Mouse (Mus musculus): ENCODE results near the gene Mindy4.

Mindy4 gene

DNA sequence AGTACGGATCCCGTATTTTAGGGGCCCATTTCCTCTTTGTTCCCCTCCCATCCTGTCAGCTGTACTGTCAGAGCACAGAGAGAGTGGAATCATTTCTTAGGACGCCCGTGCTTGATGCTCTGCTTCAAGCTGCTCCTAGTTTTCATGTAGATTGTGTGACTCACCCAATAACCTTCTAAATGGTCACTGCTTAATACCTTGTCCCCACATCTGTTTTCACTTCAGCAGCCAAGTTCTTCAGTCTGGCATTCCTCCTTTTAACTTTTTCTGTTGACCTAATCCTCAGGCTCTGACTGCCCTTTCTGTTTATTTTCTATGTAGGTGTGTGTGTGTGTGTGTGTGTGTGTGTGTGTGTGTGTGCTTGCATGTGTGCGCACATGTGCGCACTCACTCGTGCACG lies 4.6 kb downstream of the Mindy4 start:
- DNase-seq (ENCODE audit: low spot score): no peak

DNA sequence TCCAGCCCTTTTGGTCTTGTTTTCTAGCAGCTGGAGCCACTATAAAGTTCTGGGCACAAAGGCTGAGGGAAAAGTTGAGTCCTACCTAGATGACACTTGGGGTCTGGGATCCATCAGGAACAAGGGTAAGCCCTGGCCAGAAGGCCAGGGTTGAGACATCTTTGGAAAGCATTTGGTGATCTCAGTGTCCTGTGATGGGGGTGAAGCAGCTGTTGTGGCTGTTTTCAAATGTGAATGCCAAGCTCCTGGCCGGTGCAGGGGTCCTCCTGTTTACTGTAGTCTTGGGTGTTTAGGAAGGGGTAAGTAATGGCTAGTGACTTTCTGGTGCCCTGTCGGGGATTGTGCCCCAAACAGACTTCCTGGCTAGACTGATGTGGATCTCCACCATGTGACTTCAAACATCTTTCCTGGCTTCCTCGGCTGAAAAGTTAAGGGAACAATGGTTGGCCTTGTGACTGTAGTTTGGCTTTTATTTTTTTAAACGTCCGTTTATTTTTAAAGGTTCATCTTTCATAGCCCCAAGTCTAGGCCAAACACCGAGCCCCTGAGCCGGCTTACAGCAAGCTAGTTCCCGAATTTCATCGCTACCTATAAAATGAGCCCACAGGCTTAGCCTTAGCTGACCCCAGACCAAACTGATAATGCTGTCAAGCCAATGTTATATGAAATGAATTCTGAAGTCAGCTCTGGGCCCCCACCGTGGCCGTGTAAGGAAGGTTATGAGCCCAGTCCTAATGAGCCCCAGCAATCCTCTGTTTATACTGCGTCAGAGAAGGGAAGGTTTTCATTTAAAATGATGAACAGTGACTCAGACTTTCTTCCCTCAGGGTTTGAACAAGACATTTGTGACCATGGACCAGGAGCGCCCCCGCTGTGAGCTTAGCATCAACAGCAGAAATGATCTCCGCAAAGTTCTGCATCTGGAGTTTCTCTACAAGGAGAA lies 7.5 kb downstream of the Mindy4 start:
- peak; percentile 51 for DNase-seq (ENCODE audit: low spot score)

DNA sequence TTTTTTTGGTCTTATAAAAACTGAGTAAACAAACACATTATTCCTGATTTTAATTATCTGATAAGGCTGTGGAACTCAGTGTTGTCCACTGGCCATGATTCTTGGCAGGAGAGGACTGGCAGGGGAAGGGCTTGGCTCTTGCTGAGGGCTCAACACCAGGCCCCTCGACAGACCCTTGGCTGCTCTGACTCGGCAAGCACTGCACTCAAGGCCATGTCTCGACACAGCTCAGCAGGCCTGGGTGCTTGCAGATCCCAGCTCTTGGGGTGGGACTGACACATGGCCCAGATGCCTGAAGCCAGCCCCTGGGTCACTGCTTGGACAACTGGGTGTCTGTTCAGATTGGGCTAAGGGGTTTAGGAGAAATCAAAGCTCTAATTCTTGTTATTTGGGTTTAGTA lies 11.4 kb downstream of the Mindy4 start:
- DNase-seq (ENCODE audit: low spot score): peak; percentile 54

DNA sequence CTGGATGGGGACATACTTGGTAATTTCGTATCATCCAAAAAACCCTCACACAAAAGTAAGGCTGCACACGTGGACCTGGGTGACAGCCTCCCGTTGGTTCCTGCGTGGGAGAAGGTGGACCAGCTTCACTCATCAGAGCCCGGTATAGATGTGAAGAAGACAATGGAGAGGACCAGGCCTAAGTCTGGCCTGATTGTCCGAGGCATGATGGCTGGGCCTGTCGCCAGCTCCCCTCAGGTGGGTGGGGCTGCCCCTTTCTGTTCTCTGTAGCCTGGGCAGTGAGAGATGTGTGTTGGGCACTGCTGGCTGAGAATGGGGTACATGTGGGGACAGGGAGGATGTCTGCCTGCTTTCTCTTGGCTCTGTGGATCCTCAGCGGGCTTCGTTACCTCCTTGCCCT lies 15.0 kb downstream of the Mindy4 start:
- DNase-seq (ENCODE audit: low spot score): no peak

DNA sequence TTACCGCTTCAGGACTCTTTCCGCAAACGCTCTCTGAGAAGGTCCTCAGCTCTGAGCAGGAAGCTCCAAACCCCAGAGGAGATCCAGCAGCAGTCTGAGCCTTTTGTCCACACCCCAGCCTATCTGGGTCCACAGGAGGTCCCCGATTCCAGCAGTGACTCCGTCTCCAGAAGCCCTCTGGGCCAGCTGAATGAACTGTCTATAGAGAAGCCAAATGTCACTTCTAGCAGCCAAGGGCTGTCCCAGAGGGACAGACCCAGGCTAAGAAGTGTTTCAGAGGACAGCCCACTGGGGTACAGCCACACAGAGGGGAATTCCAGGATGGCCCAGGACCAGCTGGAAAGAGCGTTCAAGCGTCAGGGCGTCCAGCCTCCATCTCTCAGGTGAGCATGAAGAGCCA lies 20.8 kb downstream of the Mindy4 start:
- no peak for DNase-seq (ENCODE audit: low spot score)

DNA sequence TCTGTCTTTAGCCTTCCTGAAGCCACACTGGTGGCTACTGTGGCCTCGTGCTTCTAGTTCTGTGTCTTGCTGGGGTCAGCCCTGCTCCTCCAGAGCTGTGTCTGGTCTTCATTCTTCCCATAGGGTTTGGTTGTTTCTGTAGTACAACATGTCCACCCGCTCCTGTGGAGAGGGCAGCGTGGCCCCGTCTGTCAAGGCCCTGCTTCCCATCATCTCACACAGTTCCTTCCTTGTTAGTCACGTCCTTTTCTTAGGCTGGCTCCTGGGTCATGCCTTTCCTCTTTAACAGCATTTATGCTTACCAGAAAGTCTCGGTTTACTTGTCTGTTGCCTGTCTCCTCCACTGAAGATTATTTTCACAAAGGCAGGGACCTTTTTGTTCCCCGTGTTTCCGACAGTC lies 26.9 kb downstream of the Mindy4 start:
- DNase-seq (ENCODE audit: low spot score): no peak

DNA sequence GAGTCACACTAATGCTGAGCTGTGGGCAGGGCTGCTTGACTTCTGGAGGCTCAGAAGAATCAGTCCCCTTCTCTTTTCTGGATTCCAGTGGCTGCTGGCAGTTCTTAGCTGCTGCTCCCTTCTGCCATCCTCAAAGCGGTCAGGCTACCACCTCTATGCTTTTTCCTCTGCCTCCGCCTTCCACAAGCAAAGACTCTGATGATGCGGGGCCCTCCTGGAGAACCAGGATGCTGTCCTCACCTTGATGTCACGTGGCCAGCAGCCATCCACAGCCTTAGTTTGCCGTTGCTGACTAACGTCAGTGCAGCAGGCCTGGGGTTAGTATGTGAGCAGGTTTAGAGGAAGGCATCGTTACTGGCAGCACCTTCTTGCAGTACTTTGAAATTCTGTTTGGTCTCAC lies 28.9 kb downstream of the Mindy4 start:
- no peak for DNase-seq (ENCODE audit: low spot score)

DNA sequence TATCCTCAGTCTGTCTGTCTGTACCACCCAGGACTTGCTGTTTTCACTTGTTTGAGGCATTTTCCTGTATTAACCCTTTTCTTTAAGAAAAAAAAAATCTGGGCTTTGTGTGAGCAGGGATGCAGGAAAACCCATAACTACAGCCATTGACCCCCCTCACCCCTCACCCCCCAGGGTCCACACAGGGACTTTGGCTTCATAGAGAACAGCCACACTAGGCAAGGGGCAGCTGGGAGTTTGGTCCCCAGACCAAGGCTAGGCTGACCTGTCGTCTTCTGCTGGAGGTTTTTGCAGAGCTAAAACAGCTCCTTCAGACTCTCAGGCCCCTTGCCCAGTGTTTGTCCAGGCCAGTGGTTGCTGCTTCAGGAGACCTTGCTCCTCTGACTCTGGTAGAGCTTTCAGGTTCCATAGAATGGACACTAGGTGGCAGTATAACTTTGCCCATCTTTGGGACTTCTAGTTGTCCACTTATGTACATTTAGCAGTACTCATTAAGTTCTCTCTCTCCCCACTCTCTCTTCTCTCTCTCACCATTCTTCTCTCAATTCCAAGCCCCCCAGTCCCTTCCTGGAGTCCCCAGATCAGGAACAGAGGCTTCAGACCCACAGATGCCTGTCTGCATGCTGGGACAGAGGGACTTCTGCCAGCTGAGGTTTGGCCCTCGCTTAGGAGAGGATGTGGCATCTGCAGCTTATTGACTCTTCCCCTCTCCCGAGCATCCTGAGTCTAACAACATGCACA lies 29.5 kb downstream of the Mindy4 start:
- peak; percentile 69 for DNase-seq (ENCODE audit: low spot score)

DNA sequence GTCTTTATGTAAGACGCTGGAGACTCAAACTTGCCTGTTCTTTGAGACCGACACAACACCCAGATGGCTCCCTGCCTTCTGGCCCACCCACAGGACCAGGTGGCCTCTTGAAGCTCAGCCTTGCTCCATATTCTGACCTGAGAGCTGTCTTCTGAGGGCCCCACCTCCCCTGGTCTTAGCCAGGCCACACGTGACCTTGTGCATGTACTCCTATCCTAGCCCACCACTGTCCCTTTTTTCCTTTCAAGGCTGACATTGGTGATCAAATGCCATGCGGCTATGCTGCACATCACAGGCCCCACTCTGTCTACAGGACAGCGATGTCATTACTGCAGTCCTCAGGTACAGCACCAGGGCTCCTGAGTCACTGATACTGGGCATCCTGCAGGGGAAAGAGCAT lies 30.1 kb downstream of the Mindy4 start:
- no peak for DNase-seq (ENCODE audit: low spot score)

DNA sequence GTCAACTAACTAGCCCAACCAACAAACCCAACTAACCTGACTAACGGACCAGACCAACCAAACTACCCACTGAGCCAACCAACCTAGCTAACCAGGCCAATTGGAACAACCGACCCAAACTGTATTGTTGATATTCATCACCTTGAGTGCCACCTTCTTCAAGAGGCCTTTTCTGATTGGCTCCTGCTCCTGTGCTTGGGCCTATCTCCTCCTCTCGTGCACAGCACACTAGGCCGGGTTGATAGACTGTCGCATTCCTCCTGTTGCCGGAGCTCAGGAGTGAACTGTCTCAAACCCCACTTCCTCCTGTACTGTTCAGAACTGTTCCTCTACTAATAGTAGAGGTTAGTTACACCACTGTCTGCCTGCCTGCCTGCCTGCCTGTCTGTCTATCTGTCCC lies 31.5 kb downstream of the Mindy4 start:
- DNase-seq (ENCODE audit: low spot score): no peak

DNA sequence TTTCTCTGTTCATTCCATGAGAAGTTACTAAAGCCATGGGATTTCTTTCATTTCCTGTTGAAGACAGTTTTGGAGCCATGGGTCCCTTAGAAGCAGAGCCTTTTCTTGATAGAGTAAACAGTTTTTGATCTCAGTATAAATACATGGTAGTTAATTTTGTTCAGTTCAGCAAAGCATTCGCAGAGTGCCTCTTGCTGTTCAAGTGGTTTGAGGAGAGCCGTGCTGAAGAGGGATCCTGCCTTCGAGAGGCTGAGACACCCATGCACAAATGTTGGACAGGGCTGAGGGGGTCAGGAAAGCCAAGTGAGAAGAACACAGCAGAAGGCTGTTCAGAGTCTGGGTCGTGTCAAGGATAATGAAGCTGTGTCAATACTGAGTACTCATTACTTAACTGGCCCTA lies 32.5 kb downstream of the Mindy4 start:
- peak; percentile 47 for DNase-seq (ENCODE audit: low spot score)

DNA sequence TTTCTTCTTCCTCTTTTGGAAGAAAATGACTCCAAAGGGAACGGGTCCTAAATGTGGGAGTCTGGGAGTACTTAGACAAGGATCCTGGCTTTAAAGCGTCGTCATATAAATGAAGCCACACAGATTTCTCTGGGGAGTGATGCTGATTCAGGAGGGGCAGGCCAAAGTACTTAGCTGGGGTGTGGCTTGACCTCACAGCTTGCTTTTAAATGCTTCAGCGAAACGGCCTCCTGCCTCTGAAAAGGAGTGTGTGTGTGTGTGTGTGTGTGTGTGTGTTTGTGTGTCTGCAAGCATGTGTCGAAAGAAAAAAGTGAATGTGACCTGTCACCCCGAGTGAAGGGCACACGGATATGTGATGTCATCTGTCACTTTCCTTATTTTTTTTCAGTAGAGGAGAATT lies 36.7 kb downstream of the Mindy4 start:
- DNase-seq (ENCODE audit: low spot score): no peak

DNA sequence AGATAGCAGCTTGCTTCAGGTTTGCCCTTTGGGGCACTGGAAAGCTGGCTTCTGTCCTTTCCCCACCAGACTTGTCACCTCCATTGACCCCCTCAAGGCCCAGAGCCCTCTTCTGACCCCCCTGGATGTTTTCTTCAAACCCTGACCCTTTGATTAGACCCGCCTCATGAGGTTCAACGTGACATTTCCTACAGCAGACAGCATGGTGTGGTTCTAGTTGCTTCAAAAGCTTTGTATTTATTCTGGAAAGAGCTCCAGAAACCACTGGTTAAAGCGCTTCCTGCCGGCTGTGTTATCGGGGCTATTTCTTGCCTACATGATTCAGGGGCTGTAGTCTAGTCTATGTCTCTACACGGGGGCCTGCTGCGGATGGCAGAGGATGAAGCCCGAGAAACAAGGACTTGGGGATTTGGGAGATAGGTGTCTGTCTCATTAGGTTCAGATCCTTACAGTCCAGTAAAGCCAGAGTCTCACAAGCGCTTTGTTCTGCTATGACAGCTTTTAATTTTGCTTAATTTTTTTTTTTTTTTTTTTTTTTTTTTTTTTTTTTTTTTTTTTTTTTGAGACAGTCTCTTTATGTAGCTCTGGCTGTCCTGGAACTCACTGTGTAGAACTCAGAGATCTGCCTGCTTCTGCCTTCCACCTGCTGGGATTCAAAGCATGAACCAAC lies 37.5 kb downstream of the Mindy4 start:
- DNase-seq (ENCODE audit: low spot score): no peak

DNA sequence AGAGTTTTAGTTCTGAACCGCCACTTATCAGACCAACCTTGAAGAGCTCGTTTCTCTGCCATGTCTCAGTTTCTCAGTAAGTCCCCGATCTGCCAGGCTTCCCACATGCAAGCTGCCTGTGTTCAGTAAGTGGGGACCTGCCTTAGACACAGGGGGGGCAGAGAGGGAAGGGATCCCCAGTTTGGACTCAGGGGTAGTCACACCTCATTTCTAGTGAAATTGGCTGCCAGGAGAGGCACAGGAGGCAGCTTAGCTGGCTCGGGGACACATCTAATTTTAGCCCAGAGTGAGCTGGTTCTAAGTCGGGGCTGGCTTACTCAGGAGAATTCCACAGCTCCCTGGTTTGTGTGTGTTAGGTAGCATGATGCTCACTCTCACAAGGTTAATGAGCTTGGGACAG lies 38.3 kb downstream of the Mindy4 start:
- DNase-seq (ENCODE audit: low spot score): no peak

DNA sequence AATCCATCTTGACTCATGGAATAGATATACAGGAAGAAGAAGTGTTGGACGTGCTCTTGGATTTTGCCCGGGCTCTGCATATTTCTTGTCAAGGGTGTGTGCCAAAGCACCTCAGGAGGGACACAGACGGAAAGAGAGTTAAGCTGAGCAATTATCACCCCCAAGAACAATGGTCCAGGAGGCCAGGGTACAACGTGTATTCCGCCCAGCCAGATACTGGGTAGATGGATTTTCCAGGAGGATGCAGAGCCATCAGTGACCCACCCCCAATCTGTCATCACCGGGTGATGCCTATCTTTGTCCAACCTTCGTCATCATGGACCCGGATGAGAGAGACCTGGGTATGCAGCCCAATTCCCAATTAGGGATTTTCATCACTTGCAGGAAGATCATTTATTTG lies 42.5 kb downstream of the Mindy4 start:
- DNase-seq (ENCODE audit: low spot score): no peak

DNA sequence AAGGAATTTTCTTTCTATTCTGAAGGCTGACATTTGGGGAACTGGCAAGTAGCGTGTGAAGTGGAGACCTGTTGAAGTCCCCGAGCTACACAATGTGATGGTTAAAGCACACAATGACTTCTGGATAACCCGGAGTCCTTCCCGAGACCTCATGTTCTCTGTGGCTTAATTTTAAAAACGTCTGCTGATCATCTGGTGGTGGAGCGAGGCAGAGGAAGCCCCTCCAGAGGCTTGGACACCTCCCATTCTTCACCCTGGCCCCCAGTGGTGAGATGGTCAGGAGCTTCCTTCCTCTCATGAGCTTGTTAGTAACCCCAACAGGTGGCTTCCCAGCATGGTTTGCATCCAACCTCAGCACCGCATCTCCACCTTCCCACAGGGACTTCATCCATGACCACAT lies 43.3 kb downstream of the Mindy4 start:
- DNase-seq (ENCODE audit: low spot score): no peak

DNA sequence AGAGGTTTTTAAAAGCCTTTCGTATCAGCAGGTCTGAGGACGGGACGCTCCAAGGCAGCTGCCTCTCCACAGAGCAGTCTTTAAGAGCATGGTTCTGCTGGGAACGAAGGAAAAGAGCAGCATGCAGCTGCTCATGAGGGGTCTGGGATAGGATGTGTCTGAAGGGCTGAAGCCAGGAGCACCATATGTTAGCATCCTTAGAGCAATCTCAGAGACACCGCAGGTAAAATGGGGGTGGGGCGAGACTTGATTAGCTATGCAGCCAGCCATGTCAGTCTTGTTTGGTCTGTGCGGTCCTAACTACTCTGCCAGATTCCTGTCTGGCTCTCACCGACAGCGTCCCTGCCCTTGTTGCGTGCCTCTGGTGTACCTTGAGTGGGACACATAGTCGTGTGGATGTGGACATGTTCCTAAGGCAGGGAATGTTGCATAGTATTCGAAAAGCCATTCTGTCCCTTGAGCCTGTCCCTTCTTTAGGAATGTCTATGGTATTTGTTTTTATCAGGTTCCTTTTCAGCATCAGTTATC lies 43.8 kb downstream of the Mindy4 start:
- no peak for DNase-seq (ENCODE audit: low spot score)

DNA sequence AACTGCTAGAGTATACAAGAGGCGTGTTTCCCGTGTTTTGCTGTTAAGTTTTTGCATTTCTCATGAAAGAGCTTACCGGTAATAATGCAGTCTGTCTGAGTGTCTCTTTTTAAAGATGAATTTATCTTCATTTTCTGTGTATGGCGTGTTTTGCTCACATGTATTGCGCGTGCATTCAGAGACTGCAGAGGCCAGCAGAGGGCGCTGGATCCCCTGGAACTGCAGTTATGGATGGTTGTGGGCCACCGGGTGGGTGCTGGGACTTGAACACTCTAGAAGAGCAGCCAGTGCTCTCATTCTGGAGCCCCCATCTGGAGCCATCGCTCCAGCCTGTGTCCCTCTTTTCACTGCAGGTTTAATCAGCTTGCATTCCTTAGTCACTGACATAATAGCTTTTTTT lies 46.1 kb downstream of the Mindy4 start:
- DNase-seq (ENCODE audit: low spot score): no peak

DNA sequence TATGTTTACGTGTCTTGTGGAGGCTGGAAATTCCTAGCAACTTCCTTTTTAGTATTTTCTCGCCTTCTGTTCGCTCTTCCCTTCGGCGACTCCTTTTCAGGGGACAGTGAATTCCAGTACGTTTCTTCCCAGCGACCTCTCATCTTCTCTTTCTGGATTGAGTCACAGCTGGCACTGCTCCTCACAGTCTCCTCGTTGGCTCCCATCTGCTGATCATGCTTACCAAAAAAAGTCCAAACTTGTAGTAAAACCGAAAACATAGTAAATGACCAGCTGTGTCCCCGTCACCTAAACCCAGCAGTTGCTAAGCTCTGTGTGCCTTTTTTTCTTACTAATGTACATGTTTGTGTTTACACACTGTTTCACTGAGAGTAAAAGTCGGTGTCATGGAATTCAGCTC lies 47.6 kb downstream of the Mindy4 start:
- DNase-seq (ENCODE audit: low spot score): no peak

DNA sequence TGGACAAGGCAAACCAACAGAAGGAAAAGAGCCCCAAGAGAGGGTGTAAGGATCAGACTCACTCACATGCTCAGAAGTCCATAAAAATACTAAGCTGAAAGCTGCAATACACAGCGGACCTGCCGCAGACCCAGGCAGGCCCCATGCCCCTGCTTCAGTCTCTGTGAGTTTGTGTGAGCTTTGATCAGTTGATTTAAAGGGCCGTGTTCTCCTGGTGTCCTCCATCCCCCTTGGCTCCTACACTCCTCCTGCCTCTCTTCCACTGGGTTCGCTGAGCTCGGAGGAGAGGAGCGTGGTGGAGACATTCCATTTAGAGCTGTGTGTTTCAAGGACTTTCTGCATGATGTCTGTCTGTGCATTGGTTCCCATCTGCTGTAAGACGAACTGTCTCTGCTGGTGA lies 48.4 kb downstream of the Mindy4 start:
- DNase-seq (ENCODE audit: low spot score): no peak

DNA sequence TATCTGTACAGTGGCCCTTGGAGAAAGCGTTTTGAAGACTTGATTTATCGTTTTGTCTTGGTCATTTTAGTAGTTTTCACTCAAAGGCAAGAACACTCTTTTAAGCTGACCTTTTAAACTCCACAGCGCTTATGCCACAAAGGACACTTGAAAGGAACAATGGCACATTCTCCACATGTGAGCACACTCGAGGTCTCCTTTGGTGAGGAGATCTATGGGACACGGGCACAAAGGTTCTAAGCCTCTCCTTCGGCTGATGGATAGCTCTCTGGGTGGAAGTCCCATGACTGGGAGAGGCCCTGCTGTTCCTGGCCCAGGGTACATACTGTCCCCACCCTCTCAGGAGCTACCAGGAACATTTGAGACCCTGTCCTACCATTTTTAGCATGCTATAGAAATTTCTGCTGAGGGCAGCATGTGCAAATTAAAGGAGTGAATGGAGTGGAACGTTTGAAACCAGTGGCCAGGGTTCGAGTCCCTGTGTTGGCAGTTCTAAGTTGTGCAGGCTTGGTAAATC lies 49.6 kb downstream of the Mindy4 start:
- no peak for DNase-seq (ENCODE audit: low spot score)

DNA sequence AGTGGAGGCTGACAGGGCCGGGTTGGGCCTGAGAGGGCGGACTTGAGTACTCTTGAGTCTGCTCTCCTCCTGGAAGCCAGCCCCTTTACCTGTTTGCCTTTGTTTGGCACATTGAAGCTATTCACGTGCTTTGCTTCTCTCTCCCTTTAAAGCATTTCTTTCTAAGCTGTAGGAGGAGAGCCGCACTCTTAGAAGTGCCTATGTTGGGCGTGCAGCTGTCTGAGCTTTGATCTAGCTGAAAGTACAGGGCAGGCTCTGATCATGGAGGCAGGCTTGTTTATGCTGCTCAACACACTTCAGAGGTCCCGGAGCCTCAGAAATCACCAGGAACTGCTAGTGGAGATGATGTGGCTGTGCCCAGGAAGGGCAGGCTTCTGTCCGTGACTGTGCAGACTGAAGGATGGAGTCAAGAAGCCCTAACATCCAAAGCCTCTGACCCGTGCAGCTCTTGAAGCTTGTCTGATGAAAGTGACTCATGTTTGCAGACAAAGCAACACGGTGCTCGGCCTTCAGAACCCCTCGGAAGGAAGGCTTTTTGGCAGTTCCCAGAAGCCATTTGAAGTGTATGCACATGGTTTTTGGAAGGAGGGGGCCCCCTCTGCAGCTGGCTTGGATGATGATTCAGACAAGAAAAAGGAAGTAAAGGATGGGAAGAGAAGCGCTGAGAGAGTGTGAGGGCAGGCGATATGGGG lies 53.5 kb downstream of the Mindy4 start:
- peak; percentile 89 for DNase-seq (ENCODE audit: low spot score)

Measured in lung, postnatal 25 days (tissue).